ENCODE assay signal across 12 mouse cellular contexts in genomic region chr2:156496816-156497566, GRCm38 (mm10). TPM values are rescaled to one million over a fixed set of nuclear protein-coding genes. Genes with fewer than 3 reads are reported as not detected.
A peak's percentile ranks its signal among the peaks of the same experiment; 100 is the strongest.
DNase-seq lines count a peak whose midpoint lies in the region; ATAC-seq and TF ChIP-seq lines count a peak whose summit lies in the region.
"Had no signal": no experiment of that assay in that cellular context is flagged by ENCODE, and none has a peak within 500 bp of the region (broad histone marks: within the 10 kb centered on the region; RNA-seq: fewer than 3 reads in every experiment).

No protein-coding gene starts in this region.

- TF ChIP-seq CTCF in cerebellum, adult 2 months (IDR thresholded peaks at IDR 0.05; ENCODE audit: borderline replicate concordance, insufficient read depth, low read depth, low read length): no peak

- no peak for ATAC-seq in forebrain, embryonic 11.5 days (replicated peaks; ENCODE audit: low FRiP score)
- ATAC-seq in liver, embryonic 15.5 days (ENCODE audit: insufficient read depth): no peak
- ATAC-seq: intestine, embryonic 15.5 days; Patski had no signal

- 59% methylated on average over 5 of the region's 5 CpGs for WGBS in forebrain, embryonic 10.5 days
- 49% methylated on average over 5 of the region's 5 CpGs for WGBS in forebrain, embryonic 11.5 days
- WGBS in cerebellum, adult 2 months: 9% methylated on average over 5 of the region's 5 CpGs
- 67% methylated on average over 5 of the region's 5 CpGs for WGBS in liver, embryonic 15.5 days (ENCODE audit: insufficient replicate concordance)

- no peaks in the 10 kb centered on the region for H3K27me3 ChIP-seq in forebrain, embryonic 10.5 days (ENCODE audit: poor library complexity, severe bottlenecking)
- no peaks in the 10 kb centered on the region for H3K27me3 ChIP-seq in forebrain, embryonic 11.5 days (ENCODE audit: control insufficient read depth, insufficient read depth, low read length)
- H3K27me3 ChIP-seq in cerebellum, adult 2 months (ENCODE audit: control insufficient read depth, insufficient read depth, low read length): no peaks in the 10 kb centered on the region
- H3K27me3 ChIP-seq in liver, embryonic 15.5 days: no peaks in the 10 kb centered on the region
- H3K27me3 ChIP-seq: intestine, embryonic 15.5 days; lung, embryonic 15.5 days; Patski had no signal

- peaks cover 50% of the 10 kb centered on the region for H3K4me1 ChIP-seq in forebrain, embryonic 10.5 days
- H3K4me1 ChIP-seq in forebrain, embryonic 11.5 days (replicated peaks; ENCODE audit: control insufficient read depth, insufficient read depth, low read length): peaks cover 7% of the 10 kb centered on the region; the same call in 1 of the 2 replicates
- H3K4me1 ChIP-seq in cerebellum, adult 2 months (ENCODE audit: control insufficient read depth, insufficient read depth, low read length): peaks cover 64% of the 10 kb centered on the region
- H3K4me1 ChIP-seq in liver, embryonic 15.5 days (replicated peaks): peaks cover 54% of the 10 kb centered on the region
- H3K4me1 ChIP-seq: intestine, embryonic 15.5 days; lung, embryonic 15.5 days; megakaryocyte, embryonic 14.5 days had no signal

- peaks cover 27% of the 10 kb centered on the region for H3K36me3 ChIP-seq in forebrain, embryonic 10.5 days (replicated peaks)
- H3K36me3 ChIP-seq in forebrain, embryonic 11.5 days (ENCODE audit: control insufficient read depth, insufficient read depth, low read length): no peaks in the 10 kb centered on the region
- no peaks in the 10 kb centered on the region for H3K36me3 ChIP-seq in liver, embryonic 15.5 days (replicated peaks)

- no peak for DNase-seq in forebrain, embryonic 10.5 days (ENCODE audit: extremely low spot score, low spot score)
- DNase-seq in forebrain, embryonic 11.5 days (ENCODE audit: low spot score): no peak
- DNase-seq in left cerebral cortex, postnatal 4 days: peak; percentile 36
- DNase-seq in left cerebral cortex, adult 9 months (ENCODE audit: low spot score in 2 of 2): no peak
- DNase-seq in cerebellum, adult 2 months: peak; percentile 68 to 78
- no peak for DNase-seq in lung, postnatal 10 days
- DNase-seq in yolk sac, embryonic 10.5 days (ENCODE audit: low spot score): no peak

- no peak overlapping the region for H3K9ac ChIP-seq in forebrain, embryonic 11.5 days (ENCODE audit: low read length)
- no peak overlapping the region for H3K9ac ChIP-seq in liver, embryonic 15.5 days
- H3K9ac ChIP-seq: intestine, embryonic 15.5 days; lung, embryonic 15.5 days had no signal

- no peak overlapping the region for H3K4me2 ChIP-seq in forebrain, embryonic 11.5 days (ENCODE audit: low read depth, low read length, severe bottlenecking)
- H3K4me2 ChIP-seq in liver, embryonic 15.5 days: no peak overlapping the region
- H3K4me2 ChIP-seq: intestine, embryonic 15.5 days; lung, embryonic 15.5 days had no signal

- no peaks in the 10 kb centered on the region for H3K9me3 ChIP-seq in forebrain, embryonic 10.5 days
- no peaks in the 10 kb centered on the region for H3K9me3 ChIP-seq in forebrain, embryonic 11.5 days (ENCODE audit: control insufficient read depth, low read length)
- H3K9me3 ChIP-seq in liver, embryonic 15.5 days (replicated peaks): no peaks in the 10 kb centered on the region
- H3K9me3 ChIP-seq: intestine, embryonic 15.5 days; lung, embryonic 15.5 days; megakaryocyte, embryonic 14.5 days had no signal

- intact Hi-C loops in left cerebral cortex, postnatal 4 days (cut with DNase I): no loop called here

- H3K27ac ChIP-seq in forebrain, embryonic 10.5 days: 0 out of 2 replicates have a peak overlapping the region, but pooled peaks have one; percentile 27
- no peak overlapping the region for H3K27ac ChIP-seq in forebrain, embryonic 11.5 days (ENCODE audit: low read depth, low read length)
- H3K27ac ChIP-seq in cerebellum, adult 2 months (ENCODE audit: insufficient read depth, low read length): peak overlapping the region; percentile 19
- H3K27ac ChIP-seq in liver, embryonic 15.5 days (replicated peaks): peak overlapping the region; percentile 20; the same call in 1 of the 2 replicates
- H3K27ac ChIP-seq: intestine, embryonic 15.5 days; lung, embryonic 15.5 days had no signal

- no peak for TF ChIP-seq POLR2A in cerebellum, adult 2 months (IDR thresholded peaks at IDR 0.05; ENCODE audit: borderline replicate concordance, insufficient read depth, low read length)

- H3K4me3 ChIP-seq in forebrain, embryonic 10.5 days: no peak overlapping the region
- no peak overlapping the region for H3K4me3 ChIP-seq in forebrain, embryonic 11.5 days (ENCODE audit: low read depth, low read length)
- no peak overlapping the region for H3K4me3 ChIP-seq in cerebellum, adult 2 months (replicated peaks; ENCODE audit: insufficient read depth, low read depth, low read length)
- H3K4me3 ChIP-seq in liver, embryonic 15.5 days (replicated peaks): no peak overlapping the region
- H3K4me3 ChIP-seq: intestine, embryonic 15.5 days; lung, embryonic 15.5 days; megakaryocyte, embryonic 14.5 days had no signal

RNA-seq across cellular contexts. Expression of gene Aar2, which starts 50.4 kb away (rescaled TPM):
- polyA plus RNA-seq in forebrain, embryonic 10.5 days (2016; fragmentation: Nextera tagmentation; extraction: Ambion mirVana): 51.6 and 53.4 TPM in 2 replicates
- polyA plus RNA-seq in forebrain, embryonic 11.5 days (2014; fragmentation: Nextera tagmentation; extraction: Ambion mirVana): 45.9 and 50.0 TPM in 2 replicates
- 10 to 100 TPM; 28.6 to 33.2 TPM for total RNA-seq in left cerebral cortex, postnatal 4 days (2021)
- 41.4 and 43.2 TPM in 2 replicates for polyA plus RNA-seq in cerebellum, adult 2 months (2012; rRNA removed)
- polyA plus RNA-seq in liver, embryonic 15.5 days (2015; fragmentation: Nextera tagmentation; extraction: Ambion mirVana): 12.2 and 12.3 TPM in 2 replicates

Comparison
In these comparisons a context has a peak if more than half of its experiments do, and no peak if none do; other contexts are left out.
1. DNase-seq: peak in left cerebral cortex, postnatal 4 days (single experiment) and cerebellum, adult 2 months (2 of 2); none in forebrain, embryonic 10.5 days (single experiment), forebrain, embryonic 11.5 days (single experiment), left cerebral cortex, adult 9 months (0 of 2), lung, postnatal 10 days (single experiment) and yolk sac, embryonic 10.5 days (single experiment).